Mouse (Mus musculus) liver, embryonic 15.5 days (tissue): ENCODE data around the gene Olfr676. TPM values are rescaled to one million over a fixed set of nuclear protein-coding genes. Genes with fewer than 3 reads are reported as not detected.
"Not testable (repeated sequence)": the region's sequence is repeated elsewhere in the genome, so short reads cannot be mapped to it uniquely, and the experiment has no call there.

Experiments
- ATAC-seq: fragments of 200-750 bp; cut with Nextera tagmentation; 2 replicates; pipeline ENCODE4 v1.8.0; 2017; ENCODE audit warnings: moderate number of reproducible peaks, mild to moderate bottlenecking, moderate library complexity; ENCODE audit not compliant: insufficient read depth
- H3K27ac ChIP-seq: fragments of 300-500 bp; sonication (generic); replicated peaks from 2 replicates; pipeline ENCODE4 v1.5.1; 2015; ENCODE audit warnings: mild to moderate bottlenecking, inconsistent platforms
- H3K27me3 ChIP-seq: fragments of 300-500 bp; sonication (generic); 2 replicates; pipeline ENCODE4 v1.6.1; 2015; ENCODE audit warnings: mild to moderate bottlenecking, inconsistent platforms
- H3K36me3 ChIP-seq: fragments of 300-500 bp; sonication (generic); replicated peaks from 2 replicates; pipeline ENCODE4 v1.6.1; 2015; ENCODE audit warnings: moderate library complexity, mild to moderate bottlenecking, inconsistent platforms
- H3K4me1 ChIP-seq: fragments of 300-500 bp; sonication (generic); replicated peaks from 2 replicates; pipeline ENCODE4 v1.6.1; 2015; ENCODE audit warnings: inconsistent platforms
- H3K4me2 ChIP-seq: fragments of 300-500 bp; sonication (generic); 2 replicates; pipeline ENCODE4 v1.6.1; 2015; ENCODE audit warnings: moderate library complexity, mild to moderate bottlenecking, inconsistent platforms
- H3K4me3 ChIP-seq: fragments of 300-500 bp; sonication (generic); replicated peaks from 2 replicates; pipeline ENCODE4 v1.5.1; 2015; ENCODE audit warnings: mild to moderate bottlenecking, inconsistent platforms
- H3K9ac ChIP-seq: fragments of 300-500 bp; sonication (generic); 2 replicates; pipeline ENCODE4 v1.6.1; 2015; ENCODE audit warnings: moderate library complexity, mild to moderate bottlenecking, inconsistent platforms
- H3K9me3 ChIP-seq: fragments of 300-500 bp; sonication (generic); replicated peaks from 2 replicates; pipeline ENCODE4 v1.6.1; 2016; ENCODE audit warnings: inconsistent platforms
- WGBS: fragments of 180-500 bp; shearing (Covaris S2); methylation state at CpG from one replicate; pipeline ENCODE4 v1.1.7; 2015; ENCODE audit warnings: mixed read lengths; ENCODE audit not compliant: insufficient replicate concordance; 5-methylcytosine and 5-hydroxymethylcytosine counted together
- polyA plus RNA-seq: library from polyadenylated mRNA; unstranded; fragments of >200 nt; fragmentation: Nextera tagmentation; extraction: Ambion mirVana; gene quantifications from 2 replicates; pipeline ENCODE4 v1.2.1, GENCODE M21; 2015

The Olfr676 gene
- polyA plus RNA-seq: not detected in 2 replicates

- Histone ChIP-seq H3K4me3 (no peak within 1 kb of the TSS), H3K27ac (no peak within 1 kb of the TSS), H3K27me3 (no peaks in the 10 kb centered on the region), H3K9ac (no peak within 1 kb of the TSS), H3K4me2 (no peak within 1 kb of the TSS), H3K9me3 (no peaks in the 10 kb centered on the region), H3K4me1 (no peaks in the 10 kb centered on the region), H3K36me3 (no peaks in the 10 kb centered on the region)
- no peak for ATAC-seq
Measured at GRCm38 (mm10) chr7:105032398-105032797, at the start of gene Olfr676. Gene Olfr676, plus strand, starts transcription at chr7:105032698.

GRCm38 (mm10) chr7:105001929-105002328 lies 30.6 kb upstream of the Olfr676 start, which contains the start of gene Olfr672:
Gene Olfr672, minus strand, starts transcription at chr7:105002029.
- Histone ChIP-seq H3K36me3 (no peaks in the 10 kb centered on the region), H3K9me3 (no peaks in the 10 kb centered on the region), H3K9ac (no peak within 1 kb of the TSS), H3K4me1 (no peaks in the 10 kb centered on the region), H3K4me3 (no peak within 1 kb of the TSS), H3K27ac (no peak within 1 kb of the TSS), H3K27me3 (no peaks in the 10 kb centered on the region), H3K4me2 (no peak within 1 kb of the TSS)
- ATAC-seq: no peak

- Histone ChIP-seq H3K4me1 (no peaks in the 10 kb centered on the region), H3K36me3 (no peaks in the 10 kb centered on the region), H3K4me2 (no peak overlapping the region), H3K4me3 (no peak overlapping the region), H3K27ac (no peak overlapping the region), H3K27me3 (no peaks in the 10 kb centered on the region), H3K9ac (no peak overlapping the region), H3K9me3 (no peaks in the 10 kb centered on the region)
- WGBS: 53% methylated on average over 1 of the region's 1 CpGs
- no peak for ATAC-seq
Measured at GRCm38 (mm10) chr7:105022530-105022929, 10.0 kb upstream of the Olfr676 start.

- H3K4me1 ChIP-seq: no peaks in the 10 kb centered on the region
- WGBS: 51% methylated on average over 1 of the region's 1 CpGs
- no peak within 1 kb of the TSS for H3K4me3 ChIP-seq
- no peak within 1 kb of the TSS for H3K4me2 ChIP-seq
- no peaks in the 10 kb centered on the region for H3K9me3 ChIP-seq
- no peak for ATAC-seq
- no peak within 1 kb of the TSS for H3K9ac ChIP-seq
- no peaks in the 10 kb centered on the region for H3K27me3 ChIP-seq
- H3K27ac ChIP-seq: no peak within 1 kb of the TSS
- no peaks in the 10 kb centered on the region for H3K36me3 ChIP-seq
Measured at GRCm38 (mm10) chr7:105028360-105028759, 4.1 kb upstream of the Olfr676 start, which contains the start of gene Olfr675. Gene Olfr675, minus strand, starts transcription at chr7:105028460.

GRCm38 (mm10) chr7:105033836-105034235 lies 1.3 kb downstream of the Olfr676 start:
- ATAC-seq, H3K36me3 ChIP-seq, H3K9ac ChIP-seq, H3K27ac ChIP-seq, H3K4me1 ChIP-seq, H3K9me3 ChIP-seq, H3K27me3 ChIP-seq, H3K4me3 ChIP-seq, H3K4me2 ChIP-seq: not testable (repeated sequence)
- 34% methylated on average over 5 of the region's 5 CpGs for WGBS

- no peaks in the 10 kb centered on the region for H3K9me3 ChIP-seq
- H3K27me3 ChIP-seq: no peaks in the 10 kb centered on the region
- no peaks in the 10 kb centered on the region for H3K4me1 ChIP-seq
- no peak overlapping the region for H3K27ac ChIP-seq
- no peak overlapping the region for H3K9ac ChIP-seq
- no peak overlapping the region for H3K4me2 ChIP-seq
- no peak for ATAC-seq
- no peaks in the 10 kb centered on the region for H3K36me3 ChIP-seq
- H3K4me3 ChIP-seq: no peak overlapping the region
Measured at GRCm38 (mm10) chr7:105058951-105059350, 26.5 kb downstream of the Olfr676 start.

GRCm38 (mm10) chr7:105064175-105064574 lies 31.7 kb downstream of the Olfr676 start, which contains the start of gene Olfr678:
Gene Olfr678, plus strand, starts transcription at chr7:105064475.
- no peaks in the 10 kb centered on the region for H3K4me1 ChIP-seq
- H3K4me2 ChIP-seq: no peak within 1 kb of the TSS
- H3K27ac ChIP-seq: no peak within 1 kb of the TSS
- H3K4me3 ChIP-seq: no peak within 1 kb of the TSS
- no peaks in the 10 kb centered on the region for H3K36me3 ChIP-seq
- no peaks in the 10 kb centered on the region for H3K27me3 ChIP-seq
- no peak for ATAC-seq
- H3K9me3 ChIP-seq: no peaks in the 10 kb centered on the region
- H3K9ac ChIP-seq: no peak within 1 kb of the TSS
- WGBS: 56% methylated on average over 1 of the region's 1 CpGs

- no peaks in the 10 kb centered on the region for H3K36me3 ChIP-seq
- H3K27me3 ChIP-seq: no peaks in the 10 kb centered on the region
- no peaks in the 10 kb centered on the region for H3K4me1 ChIP-seq
- no peak within 1 kb of the TSS for H3K4me2 ChIP-seq
- H3K27ac ChIP-seq: no peak within 1 kb of the TSS
- H3K9ac ChIP-seq: no peak within 1 kb of the TSS
- 27% methylated on average over 1 of the region's 1 CpGs for WGBS
- ATAC-seq: no peak
- H3K4me3 ChIP-seq: no peak within 1 kb of the TSS
- no peaks in the 10 kb centered on the region for H3K9me3 ChIP-seq
Measured at GRCm38 (mm10) chr7:105080905-105081304, 48.4 kb downstream of the Olfr676 start, which contains the start of gene Olfr679. Gene Olfr679, plus strand, starts transcription at chr7:105081205.

Other genes starting within 250 kb of the Olfr676 start
- gene Usp17lb, start 190.1 kb upstream of the Olfr676 start, polyA plus RNA-seq: not detected in 2 replicates
- gene Usp17la, start 175.7 kb upstream of the Olfr676 start, polyA plus RNA-seq: not detected in 2 replicates
- gene Olfr665, start 154.7 kb upstream of the Olfr676 start, polyA plus RNA-seq: not detected in 2 replicates
- gene Olfr666, start 136.7 kb upstream of the Olfr676 start, polyA plus RNA-seq: not detected in 2 replicates
- not detected in 2 replicates for gene Olfr667, start 111.2 kb upstream of the Olfr676 start, polyA plus RNA-seq
- gene Olfr668, start 104.6 kb upstream of the Olfr676 start, polyA plus RNA-seq: not detected in 2 replicates
- gene Olfr669, start 98.5 kb upstream of the Olfr676 start, polyA plus RNA-seq: not detected in 2 replicates
- not detected in 2 replicates for gene Olfr670, start 70.1 kb upstream of the Olfr676 start, polyA plus RNA-seq
- gene Olfr671, start 53.6 kb upstream of the Olfr676 start, polyA plus RNA-seq: not detected in 2 replicates
- gene Olfr672, start 30.7 kb upstream of the Olfr676 start, polyA plus RNA-seq: not detected in 2 replicates
- gene Olfr675, start 4.2 kb upstream of the Olfr676 start, polyA plus RNA-seq: not detected in 2 replicates
- not detected in 2 replicates for gene Olfr677, start 18.7 kb downstream of the Olfr676 start, polyA plus RNA-seq
- not detected in 2 replicates for gene Olfr678, start 31.8 kb downstream of the Olfr676 start, polyA plus RNA-seq
- not detected in 2 replicates for gene Olfr679, start 48.5 kb downstream of the Olfr676 start, polyA plus RNA-seq
- not detected in 2 replicates for gene Olfr680-ps1, start 60.1 kb downstream of the Olfr676 start, polyA plus RNA-seq
- gene Olfr681, start 84.1 kb downstream of the Olfr676 start, polyA plus RNA-seq: not detected in 2 replicates
- gene Olfr683, start 114.3 kb downstream of the Olfr676 start, polyA plus RNA-seq: not detected in 2 replicates
- gene Olfr684, start 131.0 kb downstream of the Olfr676 start, polyA plus RNA-seq: not detected in 2 replicates
- gene Olfr685, start 153.3 kb downstream of the Olfr676 start, polyA plus RNA-seq: not detected in 2 replicates
- gene Olfr686, start 174.8 kb downstream of the Olfr676 start, polyA plus RNA-seq: not detected in 2 replicates